Mouse (Mus musculus): ENCODE data around the gene Hspa12b. TPM values are rescaled to one million over a fixed set of nuclear protein-coding genes. Genes with fewer than 3 reads are reported as not detected.

The Hspa12b gene
- polyA plus RNA-seq (2015; fragmentation: Illumina TruSeq; extraction: RNeasy Lipid Tissue Mini Kit (QIAGEN cat#74804); ENCODE audit: insufficient read depth, low replicate concordance) = 1.2 TPM

GRCm38 (mm10) chr2:131127161-131127730, at the start of gene Hspa12b:
Gene Hspa12b, plus strand, starts transcription at chr2:131127280.

DNA sequence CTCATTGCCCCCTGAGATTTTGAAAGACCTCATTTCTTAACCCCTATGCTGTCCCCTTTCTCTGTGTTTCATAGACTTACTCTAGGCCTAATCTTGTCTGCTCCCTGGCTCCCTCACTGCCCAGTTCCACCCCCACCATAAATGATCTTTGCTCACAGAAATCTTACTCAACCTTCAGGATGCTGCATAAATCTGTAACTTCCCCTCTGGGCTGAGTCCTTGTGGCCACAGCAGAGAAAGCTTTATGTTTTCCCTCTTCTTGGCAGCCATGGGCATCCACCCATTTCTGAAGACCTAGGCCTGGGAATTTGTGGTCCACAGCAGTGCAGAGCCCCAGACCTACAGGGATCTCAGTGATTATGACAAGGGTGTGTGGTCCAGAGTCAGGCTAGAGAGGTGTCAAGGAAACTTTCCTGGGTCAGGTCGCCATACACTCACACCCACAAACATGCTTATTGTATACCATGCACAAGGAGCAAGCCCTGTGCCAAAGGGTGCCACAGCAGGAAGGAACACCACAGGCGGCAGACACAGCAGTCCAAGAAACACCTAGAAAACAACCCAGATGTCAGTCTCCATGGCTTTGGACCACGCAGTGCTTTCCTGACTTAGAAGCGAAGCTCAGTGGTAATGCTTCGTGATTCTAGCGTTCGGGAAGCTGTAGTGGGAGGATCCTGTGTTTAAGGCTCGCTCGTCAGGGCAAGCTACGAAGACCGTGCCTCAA, 40.3 kb upstream of the Hspa12b start, which contains the start of gene Siglec1:
Siglec1 (minus strand) TSS at position 99 of the 724 bp plus-strand sequence.

DNA sequence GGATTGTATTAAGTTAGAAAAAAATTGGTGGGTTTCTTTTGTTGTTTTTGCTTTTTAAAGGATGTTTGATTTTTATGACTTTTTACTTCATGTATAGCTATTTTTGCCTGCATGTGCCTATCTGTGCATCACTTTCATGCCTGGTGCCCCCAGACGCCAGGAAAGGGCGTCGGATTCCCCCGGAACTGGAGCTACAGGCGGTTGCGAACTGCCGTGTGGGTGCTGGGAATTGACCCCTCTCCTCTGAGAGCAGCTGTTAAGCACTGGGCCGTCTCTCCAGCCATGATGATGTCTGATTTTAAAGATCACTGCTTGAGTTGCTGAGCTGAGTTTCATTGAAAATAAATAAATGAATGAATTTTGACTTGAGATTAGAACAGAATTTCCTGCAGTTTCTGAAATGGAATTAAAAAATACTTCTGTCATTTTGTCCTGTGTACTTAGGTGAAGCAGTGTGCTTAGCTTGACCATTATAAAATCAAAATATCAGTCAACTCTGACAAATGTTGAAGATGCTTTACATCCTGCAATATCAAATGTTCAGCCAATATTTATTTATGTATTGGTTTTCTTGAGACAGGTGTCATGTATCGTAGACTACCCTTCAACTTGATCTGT, 6.0 kb downstream of the Hspa12b start, which contains the start of gene Gm11037:
Gm11037 (plus strand) TSS at position 568 of the 618 bp plus-strand sequence.

DNA sequence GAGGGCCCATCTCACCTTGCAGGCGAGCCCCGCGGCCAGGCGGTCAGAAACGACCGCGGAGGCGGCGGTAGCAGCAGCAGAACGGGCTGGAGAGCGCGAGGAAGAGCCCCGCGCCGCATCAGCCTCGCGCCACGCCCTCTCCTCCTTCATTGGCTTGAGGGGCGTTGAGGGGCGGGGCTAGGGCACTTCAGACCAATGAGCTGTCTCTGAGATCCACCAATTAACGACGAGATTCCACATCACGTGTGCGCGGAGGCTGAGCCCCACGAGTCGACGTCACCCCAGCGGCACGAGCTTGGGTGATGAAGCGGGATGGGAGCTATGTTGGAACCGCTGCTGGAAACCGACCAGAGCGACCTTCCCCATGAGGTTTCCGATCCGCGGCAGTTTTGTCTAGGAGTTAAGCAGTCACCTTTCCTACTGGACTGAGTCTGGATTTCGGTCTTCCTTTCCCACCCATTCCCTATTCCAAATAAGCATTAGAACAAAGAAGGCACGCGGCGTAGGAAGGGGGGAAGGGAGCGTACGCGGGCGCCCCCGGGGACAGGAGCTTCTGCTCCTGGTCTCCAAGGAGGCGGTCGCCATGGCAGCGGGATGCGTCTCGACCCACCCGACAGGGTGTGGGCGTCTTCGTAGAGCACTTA, 33.0 kb downstream of the Hspa12b start, which contains the start of gene 1700037H04Rik:
1700037H04Rik (minus strand) TSS at position 144 of the 644 bp plus-strand sequence.

DNA sequence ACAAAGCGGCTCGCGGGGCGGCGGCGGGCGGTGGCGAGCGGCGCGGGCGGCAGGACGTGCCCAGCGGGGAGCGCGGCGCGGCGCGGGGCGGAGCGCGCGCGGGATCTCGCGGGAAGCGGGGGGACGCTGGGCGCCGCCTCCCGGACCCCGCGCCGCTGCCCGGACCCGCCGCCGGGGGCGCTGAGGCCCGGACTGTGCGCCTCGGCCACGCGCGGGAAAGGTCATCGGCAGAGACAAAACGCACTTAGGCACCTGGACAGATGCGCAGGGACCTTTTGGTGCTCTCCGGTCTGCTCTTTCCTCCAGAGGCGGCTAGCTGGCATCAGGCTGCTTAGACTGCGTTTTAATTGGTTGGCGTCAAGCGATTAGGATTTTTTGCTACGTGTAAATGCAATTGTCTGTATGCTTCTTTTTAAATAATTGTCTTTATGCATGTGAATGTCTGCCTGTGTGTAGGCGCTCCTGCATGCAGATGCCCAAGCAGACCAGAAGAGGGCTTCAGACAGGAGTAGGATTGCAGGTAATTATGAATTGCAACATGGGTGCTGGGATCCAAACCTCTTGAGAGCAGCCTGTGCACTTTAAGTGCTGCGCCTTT, 53.0 kb downstream of the Hspa12b start, which contains the start of gene Cenpb:
Cenpb (minus strand) TSS at position 78 of the 598 bp plus-strand sequence.

DNA sequence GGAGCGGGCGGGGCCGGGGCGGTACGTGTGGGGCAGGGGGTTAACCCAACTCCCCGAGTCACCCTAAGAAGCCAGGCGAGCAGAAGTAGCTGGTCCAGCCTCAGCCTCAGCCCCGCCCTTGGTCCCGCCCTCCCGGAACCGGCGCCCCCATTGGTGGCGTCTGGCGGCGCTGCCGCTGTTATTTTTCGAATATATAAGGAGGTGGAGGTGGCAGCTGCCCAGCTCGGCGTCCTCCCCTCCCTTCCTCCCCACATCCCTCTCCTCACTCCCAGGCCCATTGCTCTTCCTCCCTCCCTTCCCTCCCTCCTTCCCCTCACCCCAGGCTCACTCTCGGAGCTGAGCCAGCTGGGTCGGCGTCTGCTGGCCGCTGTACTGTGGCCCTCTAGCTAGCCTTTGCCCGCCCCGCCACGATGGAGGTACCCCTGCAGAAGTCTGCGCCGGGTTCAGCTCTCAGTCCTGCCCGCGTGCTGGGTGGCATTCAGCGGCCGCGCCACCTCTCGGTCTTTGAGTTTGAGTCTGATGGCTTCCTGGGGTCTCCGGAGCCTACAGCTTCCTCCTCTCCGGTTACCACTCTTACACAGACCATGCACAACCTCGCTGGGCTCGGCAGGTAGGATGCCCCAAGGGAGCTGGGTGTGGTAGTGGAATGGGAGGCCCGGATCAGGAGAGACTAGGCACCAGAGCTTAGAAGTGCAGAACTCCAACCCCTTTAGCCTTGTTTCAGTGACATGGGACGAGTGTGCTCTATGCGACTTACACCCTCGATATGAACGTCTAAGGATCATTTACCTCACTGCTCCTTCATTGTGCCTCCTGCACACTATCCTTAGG, 59.9 kb downstream of the Hspa12b start, which contains the start of the genes Cdc25b and Spef1:
Cdc25b (plus strand) TSS at position 179 of the 831 bp plus-strand sequence.
Spef1 (minus strand) TSS at position 512 of the 831 bp plus-strand sequence.

Other genes with a start within 250 kb of the Hspa12b start
- gene 4930402H24Rik, start 220.9 kb upstream of the Hspa12b start, polyA plus RNA-seq (2015; fragmentation: Illumina TruSeq; extraction: RNeasy Lipid Tissue Mini Kit (QIAGEN cat#74804); ENCODE audit: insufficient read depth, low replicate concordance) = 14.5 TPM
- gene Atrn, start 220.8 kb upstream of the Hspa12b start, polyA plus RNA-seq (2015; fragmentation: Illumina TruSeq; extraction: RNeasy Lipid Tissue Mini Kit (QIAGEN cat#74804); ENCODE audit: insufficient read depth, low replicate concordance) = 16.3 TPM
- 0.84 TPM for gene Gfra4, start 84.2 kb upstream of the Hspa12b start, polyA plus RNA-seq (2015; fragmentation: Illumina TruSeq; extraction: RNeasy Lipid Tissue Mini Kit (QIAGEN cat#74804); ENCODE audit: insufficient read depth, low replicate concordance)
- gene Adam33, start 63.5 kb upstream of the Hspa12b start, polyA plus RNA-seq (2015; fragmentation: Illumina TruSeq; extraction: RNeasy Lipid Tissue Mini Kit (QIAGEN cat#74804); ENCODE audit: insufficient read depth, low replicate concordance) = 13.7 TPM
- 14.5 TPM for gene Siglec1, start 40.5 kb upstream of the Hspa12b start, polyA plus RNA-seq (2015; fragmentation: Illumina TruSeq; extraction: RNeasy Lipid Tissue Mini Kit (QIAGEN cat#74804); ENCODE audit: insufficient read depth, low replicate concordance)
- not detected for gene Gm11037, start 6.2 kb downstream of the Hspa12b start, polyA plus RNA-seq (2015; fragmentation: Illumina TruSeq; extraction: RNeasy Lipid Tissue Mini Kit (QIAGEN cat#74804); ENCODE audit: insufficient read depth, low replicate concordance)
- 6.9 TPM for gene 1700037H04Rik, start 32.8 kb downstream of the Hspa12b start, polyA plus RNA-seq (2015; fragmentation: Illumina TruSeq; extraction: RNeasy Lipid Tissue Mini Kit (QIAGEN cat#74804); ENCODE audit: insufficient read depth, low replicate concordance)
- gene Cenpb, start 52.8 kb downstream of the Hspa12b start, polyA plus RNA-seq (2015; fragmentation: Illumina TruSeq; extraction: RNeasy Lipid Tissue Mini Kit (QIAGEN cat#74804); ENCODE audit: insufficient read depth, low replicate concordance) = 18.1 TPM
- 60.5 TPM for gene Cdc25b, start 59.7 kb downstream of the Hspa12b start, polyA plus RNA-seq (2015; fragmentation: Illumina TruSeq; extraction: RNeasy Lipid Tissue Mini Kit (QIAGEN cat#74804); ENCODE audit: insufficient read depth, low replicate concordance)
- gene Spef1, start 60.0 kb downstream of the Hspa12b start, polyA plus RNA-seq (2015; fragmentation: Illumina TruSeq; extraction: RNeasy Lipid Tissue Mini Kit (QIAGEN cat#74804); ENCODE audit: insufficient read depth, low replicate concordance) = 2.8 TPM
- 7.4 TPM for gene Ap5s1, start 79.8 kb downstream of the Hspa12b start, polyA plus RNA-seq (2015; fragmentation: Illumina TruSeq; extraction: RNeasy Lipid Tissue Mini Kit (QIAGEN cat#74804); ENCODE audit: insufficient read depth, low replicate concordance)
- 32.0 TPM for gene Mavs, start 106.8 kb downstream of the Hspa12b start, polyA plus RNA-seq (2015; fragmentation: Illumina TruSeq; extraction: RNeasy Lipid Tissue Mini Kit (QIAGEN cat#74804); ENCODE audit: insufficient read depth, low replicate concordance)
- 55.3 TPM for gene Pank2, start 135.2 kb downstream of the Hspa12b start, polyA plus RNA-seq (2015; fragmentation: Illumina TruSeq; extraction: RNeasy Lipid Tissue Mini Kit (QIAGEN cat#74804); ENCODE audit: insufficient read depth, low replicate concordance)
- 4.0 TPM for gene Rnf24, start 225.6 kb downstream of the Hspa12b start, polyA plus RNA-seq (2015; fragmentation: Illumina TruSeq; extraction: RNeasy Lipid Tissue Mini Kit (QIAGEN cat#74804); ENCODE audit: insufficient read depth, low replicate concordance)